Mouse (Mus musculus) heart, adult 2 months (tissue): ENCODE measurements around the gene Gm13279.
"Not testable (repeated sequence)": the region's sequence is repeated elsewhere in the genome, so short reads cannot be mapped to it uniquely, and the experiment has no call there.

Experiments
- CTCF ChIP-seq: fragments of 200-600 bp; IDR thresholded peaks from 2 replicates; pipeline ENCODE4 v1.8.1; 2022; ENCODE audit warnings: antibody characterized with exemption, mild to moderate bottlenecking, moderate library complexity
- EP300 ChIP-seq: fragments of 200-500 bp; IDR thresholded peaks from 2 replicates; pipeline ENCODE4 v1.6.1; 2011; ENCODE audit warnings: low read depth, low read length, control low read depth; ENCODE audit not compliant: insufficient read depth
- POLR2A ChIP-seq: fragments of 200-500 bp; IDR thresholded peaks from 2 replicates; pipeline ENCODE4 v1.6.1; 2011; ENCODE audit warnings: mild to moderate bottlenecking, low read depth, low read length, control low read depth; ENCODE audit not compliant: insufficient read depth

DNA sequence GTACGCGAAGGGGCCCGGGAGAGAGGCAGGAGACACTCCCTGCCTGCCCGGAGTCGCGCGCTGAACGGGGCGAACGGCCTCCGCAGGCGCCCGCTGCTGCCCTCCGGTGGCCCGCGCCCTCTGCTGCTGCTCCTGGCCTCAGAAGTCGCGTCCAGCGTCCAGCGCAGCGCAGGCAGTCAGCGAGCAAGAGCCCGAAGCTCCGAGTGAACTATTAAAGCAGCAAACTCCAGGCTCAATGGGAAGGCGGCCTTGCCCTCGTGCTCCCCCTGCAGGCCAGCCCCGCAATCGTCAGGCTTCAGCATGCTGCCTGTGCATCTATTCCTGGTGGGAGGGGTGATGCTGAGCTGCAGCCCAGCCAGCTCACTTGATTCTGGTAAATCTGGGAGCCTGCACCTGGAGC, 5.9 kb upstream of the Gm13279 start, which contains the start of gene Gm13278:
- not testable (repeated sequence) for TF ChIP-seq CTCF, POLR2A, EP300
